Mouse (Mus musculus) heart, adult 2 months (tissue): Measurements from ENCODE around the gene Cacul1.

Experiments used
- CTCF ChIP-seq: fragments of 200-600 bp; IDR thresholded peaks from 2 replicates; pipeline ENCODE4 v1.8.1; 2022; ENCODE audit warnings: antibody characterized with exemption, mild to moderate bottlenecking, moderate library complexity
- EP300 ChIP-seq: fragments of 200-500 bp; IDR thresholded peaks from 2 replicates; pipeline ENCODE4 v1.6.1; 2011; ENCODE audit warnings: low read depth, low read length, control low read depth; ENCODE audit not compliant: insufficient read depth
- POLR2A ChIP-seq: fragments of 200-500 bp; IDR thresholded peaks from 2 replicates; pipeline ENCODE4 v1.6.1; 2011; ENCODE audit warnings: mild to moderate bottlenecking, low read depth, low read length, control low read depth; ENCODE audit not compliant: insufficient read depth

DNA sequence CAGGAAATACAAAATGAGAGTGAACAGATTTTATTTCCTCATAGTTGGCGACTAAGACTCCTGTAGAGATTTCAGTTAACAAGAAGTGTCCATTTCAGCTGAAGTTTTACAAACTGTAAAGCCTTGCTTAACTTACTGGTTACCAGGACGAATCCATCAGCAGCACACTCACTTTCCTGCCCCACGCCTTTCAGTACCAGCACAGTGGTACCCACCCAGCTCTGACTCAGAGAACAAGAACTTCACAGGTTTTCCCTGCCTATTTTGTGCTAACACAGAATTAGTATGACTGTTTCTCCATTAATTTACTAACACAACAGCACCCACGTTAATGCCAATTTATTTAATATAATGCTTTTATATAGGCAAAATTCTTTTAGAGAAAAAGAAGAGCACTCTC lies 53.9 kb downstream of the Cacul1 start:
- TF ChIP-seq POLR2A (no peak), CTCF (no peak), EP300 (no peak)
